Mouse (Mus musculus) limb, embryonic 11.5 days (tissue): ENCODE data around the gene Gm11238. TPM values are rescaled to one million over a fixed set of nuclear protein-coding genes. Genes with fewer than 3 reads are reported as not detected.
"Not testable (repeated sequence)": the region's sequence is repeated elsewhere in the genome, so short reads cannot be mapped to it uniquely, and the experiment has no call there.

ENCODE experiments used
- ATAC-seq: fragments of 200-750 bp; cut with Nextera tagmentation; 2 replicates; pipeline ENCODE4 v1.8.0; 2017; ENCODE audit warnings: low read depth; ENCODE audit not compliant: insufficient number of reproducible peaks, low FRiP score, low TSS enrichment
- DNase-seq: peaks from one replicate; pipeline ENCODE4 v3.0.0-alpha.2; 2015; ENCODE audit warnings: low spot score
- H3K27ac ChIP-seq: fragments of 300-500 bp; sonication (generic); replicated peaks from 2 replicates; pipeline ENCODE4 v1.5.1; 2014; ENCODE audit warnings: low read depth, mild to moderate bottlenecking, low read length
- H3K27me3 ChIP-seq: fragments of 300-500 bp; sonication (generic); 2 replicates; pipeline ENCODE4 v1.6.1; 2014; ENCODE audit warnings: mild to moderate bottlenecking, low read length, mixed read lengths; ENCODE audit not compliant: control insufficient read depth, insufficient read depth
- H3K36me3 ChIP-seq: fragments of 300-500 bp; sonication (generic); 2 replicates; pipeline ENCODE4 v1.6.1; 2014; ENCODE audit warnings: mild to moderate bottlenecking, low read length, moderate library complexity, mixed read lengths; ENCODE audit not compliant: control insufficient read depth, insufficient read depth
- H3K4me1 ChIP-seq: fragments of 300-500 bp; sonication (generic); 2 replicates; pipeline ENCODE4 v1.6.1; 2014; ENCODE audit warnings: low read length, mixed read lengths; ENCODE audit not compliant: control insufficient read depth, insufficient read depth
- H3K4me2 ChIP-seq: fragments of 300-500 bp; sonication (generic); 2 replicates; pipeline ENCODE4 v1.6.1; 2014; ENCODE audit warnings: low read depth, mild to moderate bottlenecking, moderate library complexity; ENCODE audit not compliant: severe bottlenecking
- H3K4me3 ChIP-seq: fragments of 300-500 bp; sonication (generic); 2 replicates; pipeline ENCODE4 v1.5.1; 2014; ENCODE audit warnings: low read depth, low read length
- H3K9ac ChIP-seq: fragments of 300-500 bp; sonication (generic); 2 replicates; pipeline ENCODE4 v1.6.1; 2014; ENCODE audit warnings: mild to moderate bottlenecking, low read length
- H3K9me3 ChIP-seq: fragments of 300-500 bp; sonication (generic); 2 replicates; pipeline ENCODE4 v1.6.1; 2016; ENCODE audit warnings: low read length; ENCODE audit not compliant: control insufficient read depth
- whole genome bisulfite sequencing: fragments of 180-500 bp; shearing (Covaris S2); extraction: QIAGEN DNeasy Blood & Tissue Kit; methylation state at CpG from one replicate; pipeline ENCODE4 v1.1.7; 2014; 5-methylcytosine and 5-hydroxymethylcytosine counted together
- polyA plus RNA-seq: library from polyadenylated mRNA; unstranded; fragments of >200 nt; fragmentation: Nextera tagmentation; extraction: Ambion mirVana; gene quantifications from 2 replicates; pipeline ENCODE4 v1.2.1, GENCODE M21; 2014

The Gm11238 gene
- polyA plus RNA-seq: not detected in 2 replicates

DNA sequence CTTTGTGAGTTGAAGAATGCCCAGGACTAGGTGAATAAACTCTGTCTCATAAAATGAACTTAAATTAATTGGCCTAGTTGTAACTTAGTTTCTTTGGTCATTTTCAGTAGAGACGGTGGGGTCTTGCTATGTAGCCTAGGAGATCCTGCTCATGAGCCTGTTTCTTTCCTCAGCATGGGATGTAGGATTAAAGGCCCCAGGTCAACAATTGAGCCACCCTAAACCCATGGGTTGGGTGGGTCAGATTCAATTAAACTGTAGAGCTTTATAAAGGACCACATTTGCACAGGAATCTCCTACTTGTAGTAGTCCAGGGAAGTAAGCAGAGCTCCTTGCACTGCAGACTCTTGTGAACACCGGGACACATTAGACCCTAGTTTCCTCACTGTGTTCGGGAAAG is at the start of gene Gm11238:
Gene Gm11238 (plus strand): TSS at position 301 of the 400 bp plus-strand sequence.
- H3K27me3 ChIP-seq, ATAC-seq, DNase-seq, H3K4me1 ChIP-seq, H3K4me2 ChIP-seq, H3K27ac ChIP-seq, H3K9ac ChIP-seq, H3K9me3 ChIP-seq, H3K36me3 ChIP-seq, H3K4me3 ChIP-seq: not testable (repeated sequence)
- no CpG with 5 or more reads among the region's 3 CpGs for WGBS

DNA sequence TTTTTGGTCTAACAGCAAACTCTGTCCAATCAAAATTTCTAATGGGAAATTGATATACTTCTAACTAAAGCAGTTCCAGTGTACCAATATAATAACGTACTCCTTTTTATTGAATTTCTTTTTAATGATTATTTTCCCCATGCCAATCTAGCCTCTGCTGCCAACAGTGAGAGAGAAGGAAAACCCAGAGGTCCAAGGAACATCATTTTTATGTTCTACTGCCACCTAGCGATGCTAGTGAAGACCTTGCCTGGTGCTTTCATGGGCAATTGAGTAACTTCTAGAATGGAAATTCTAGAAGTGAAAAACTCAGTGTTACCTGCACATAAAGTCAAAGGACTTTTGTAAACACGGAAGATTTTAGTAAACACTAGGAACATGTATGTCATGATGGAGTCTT is 8.4 kb upstream of the Gm11238 start:
- Histone ChIP-seq H3K27me3 (no peaks in the 10 kb centered on the region), H3K4me3 (no peak overlapping the region), H3K4me2 (no peak overlapping the region), H3K27ac (no peak overlapping the region), H3K9me3 (no peaks in the 10 kb centered on the region), H3K36me3 (no peaks in the 10 kb centered on the region), H3K9ac (no peak overlapping the region), H3K4me1 (no peaks in the 10 kb centered on the region)
- DNase-seq: no peak
- WGBS: 13% methylated on average over 3 of the region's 3 CpGs
- no peak for ATAC-seq

DNA sequence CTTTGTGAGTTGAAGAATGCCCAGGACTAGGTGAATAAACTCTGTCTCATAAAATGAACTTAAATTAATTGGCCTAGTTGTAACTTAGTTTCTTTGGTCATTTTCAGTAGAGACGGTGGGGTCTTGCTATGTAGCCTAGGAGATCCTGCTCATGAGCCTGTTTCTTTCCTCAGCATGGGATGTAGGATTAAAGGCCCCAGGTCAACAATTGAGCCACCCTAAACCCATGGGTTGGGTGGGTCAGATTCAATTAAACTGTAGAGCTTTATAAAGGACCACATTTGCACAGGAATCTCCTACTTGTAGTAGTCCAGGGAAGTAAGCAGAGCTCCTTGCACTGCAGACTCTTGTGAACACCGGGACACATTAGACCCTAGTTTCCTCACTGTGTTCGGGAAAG is 15.0 kb downstream of the Gm11238 start, which contains the start of gene Gm11237:
Gene Gm11237 (plus strand): TSS at position 301 of the 400 bp plus-strand sequence.
- not testable (repeated sequence) for H3K36me3 ChIP-seq, H3K4me3 ChIP-seq, H3K27me3 ChIP-seq, DNase-seq, H3K4me1 ChIP-seq, ATAC-seq, H3K9ac ChIP-seq, H3K27ac ChIP-seq, H3K4me2 ChIP-seq, H3K9me3 ChIP-seq
- no CpG with 5 or more reads among the region's 3 CpGs for WGBS

DNA sequence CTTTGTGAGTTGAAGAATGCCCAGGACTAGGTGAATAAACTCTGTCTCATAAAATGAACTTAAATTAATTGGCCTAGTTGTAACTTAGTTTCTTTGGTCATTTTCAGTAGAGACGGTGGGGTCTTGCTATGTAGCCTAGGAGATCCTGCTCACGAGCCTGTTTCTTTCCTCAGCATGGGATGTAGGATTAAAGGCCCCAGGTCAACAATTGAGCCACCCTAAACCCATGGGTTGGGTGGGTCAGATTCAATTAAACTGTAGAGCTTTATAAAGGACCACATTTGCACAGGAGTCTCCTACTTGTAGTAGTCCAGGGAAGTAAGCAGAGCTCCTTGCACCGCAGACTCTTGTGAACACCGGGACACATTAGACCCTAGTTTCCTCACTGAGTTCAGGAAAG is 30.1 kb downstream of the Gm11238 start, which contains the start of gene Gm11236:
Gene Gm11236 (plus strand): TSS at position 301 of the 400 bp plus-strand sequence.
- not testable (repeated sequence) for DNase-seq, H3K27ac ChIP-seq, H3K27me3 ChIP-seq, H3K9me3 ChIP-seq, ATAC-seq, H3K9ac ChIP-seq, H3K4me3 ChIP-seq, H3K4me2 ChIP-seq, H3K4me1 ChIP-seq, H3K36me3 ChIP-seq
- WGBS: no CpG with 5 or more reads among the region's 4 CpGs

DNA sequence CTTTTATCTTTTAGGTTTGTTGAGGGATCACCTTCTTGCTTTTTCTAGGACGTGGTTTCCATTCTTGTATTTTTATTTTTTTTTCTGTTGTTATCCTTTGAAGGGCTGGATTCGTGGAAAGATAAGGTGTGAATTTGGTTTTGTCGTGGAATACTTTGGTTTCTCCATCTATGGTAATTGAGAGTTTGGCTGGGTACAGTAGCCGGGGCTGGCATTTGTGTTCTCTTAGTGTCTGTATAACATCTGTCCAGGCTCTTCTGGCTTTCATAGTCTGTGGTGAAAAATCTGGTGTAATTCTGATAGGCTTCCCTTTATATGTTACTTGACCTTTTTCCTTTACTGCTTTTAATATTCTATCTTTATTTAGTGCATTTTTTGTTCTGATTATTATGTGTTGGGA is 54.2 kb downstream of the Gm11238 start:
- H3K36me3 ChIP-seq, DNase-seq, ATAC-seq, H3K27me3 ChIP-seq, H3K9ac ChIP-seq, H3K4me3 ChIP-seq, H3K9me3 ChIP-seq, H3K4me2 ChIP-seq, H3K4me1 ChIP-seq, H3K27ac ChIP-seq: not testable (repeated sequence)
- 78% methylated on average over 4 of the region's 4 CpGs for WGBS

DNA sequence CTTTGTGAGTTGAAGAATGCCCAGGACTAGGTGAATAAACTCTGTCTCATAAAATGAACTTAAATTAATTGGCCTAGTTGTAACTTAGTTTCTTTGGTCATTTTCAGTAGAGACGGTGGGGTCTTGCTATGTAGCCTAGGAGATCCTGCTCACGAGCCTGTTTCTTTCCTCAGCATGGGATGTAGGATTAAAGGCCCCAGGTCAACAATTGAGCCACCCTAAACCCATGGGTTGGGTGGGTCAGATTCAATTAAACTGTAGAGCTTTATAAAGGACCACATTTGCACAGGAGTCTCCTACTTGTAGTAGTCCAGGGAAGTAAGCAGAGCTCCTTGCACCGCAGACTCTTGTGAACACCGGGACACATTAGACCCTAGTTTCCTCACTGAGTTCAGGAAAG is 60.4 kb downstream of the Gm11238 start, which contains the start of gene Gm11239:
Gene Gm11239 (plus strand): TSS at position 301 of the 400 bp plus-strand sequence.
- H3K9ac ChIP-seq, H3K4me3 ChIP-seq, DNase-seq, ATAC-seq, H3K36me3 ChIP-seq, H3K4me1 ChIP-seq, H3K27ac ChIP-seq, H3K27me3 ChIP-seq, H3K4me2 ChIP-seq, H3K9me3 ChIP-seq: not testable (repeated sequence)
- WGBS: no CpG with 5 or more reads among the region's 4 CpGs

DNA sequence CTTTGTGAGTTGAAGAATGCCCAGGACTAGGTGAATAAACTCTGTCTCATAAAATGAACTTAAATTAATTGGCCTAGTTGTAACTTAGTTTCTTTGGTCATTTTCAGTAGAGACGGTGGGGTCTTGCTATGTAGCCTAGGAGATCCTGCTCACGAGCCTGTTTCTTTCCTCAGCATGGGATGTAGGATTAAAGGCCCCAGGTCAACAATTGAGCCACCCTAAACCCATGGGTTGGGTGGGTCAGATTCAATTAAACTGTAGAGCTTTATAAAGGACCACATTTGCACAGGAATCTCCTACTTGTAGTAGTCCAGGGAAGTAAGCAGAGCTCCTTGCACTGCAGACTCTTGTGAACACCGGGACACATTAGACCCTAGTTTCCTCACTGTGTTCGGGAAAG is 75.5 kb downstream of the Gm11238 start, which contains the start of gene Gm428:
Gene Gm428 (plus strand): TSS at position 301 of the 400 bp plus-strand sequence.
- not testable (repeated sequence) for H3K4me2 ChIP-seq, H3K4me1 ChIP-seq, H3K27ac ChIP-seq, ATAC-seq, DNase-seq, H3K9me3 ChIP-seq, H3K36me3 ChIP-seq, H3K27me3 ChIP-seq, H3K9ac ChIP-seq, H3K4me3 ChIP-seq
- 80% methylated on average over 1 of the region's 4 CpGs for WGBS
